In genomic region chr19:36818141-36818885, GRCm38 (mm10) we compare ENCODE assay signal across 8 mouse cellular contexts. TPM values are rescaled to one million over a fixed set of nuclear protein-coding genes. Genes with fewer than 3 reads are reported as not detected.
DNase-seq lines count a peak whose midpoint lies in the region; ATAC-seq and TF ChIP-seq lines count a peak whose summit lies in the region.

No protein-coding gene starts in this region.

- no peaks in the 10 kb centered on the region for H3K9me3 ChIP-seq in forebrain, postnatal 0 days (ENCODE audit: low read length)
- H3K9me3 ChIP-seq in intestine, embryonic 15.5 days: no peaks in the 10 kb centered on the region

- no peak for TF ChIP-seq CTCF in forebrain, postnatal 0 days (IDR thresholded peaks at IDR 0.05; ENCODE audit: low read depth)

- H3K4me1 ChIP-seq in forebrain, postnatal 0 days (ENCODE audit: insufficient read depth): no peaks in the 10 kb centered on the region
- H3K4me1 ChIP-seq in intestine, embryonic 15.5 days (replicated peaks): no peaks in the 10 kb centered on the region

- WGBS in forebrain, postnatal 0 days: 4% methylated on average over 22 of the region's 22 CpGs
- WGBS in intestine, embryonic 15.5 days: 5% methylated on average over 22 of the region's 22 CpGs

- H3K4me3 ChIP-seq in forebrain, postnatal 0 days (ENCODE audit: low read depth, low read length): peak overlapping the region; percentile 31
- peak overlapping the region; percentile 40 for H3K4me3 ChIP-seq in intestine, embryonic 15.5 days (replicated peaks)

- H3K27me3 ChIP-seq in forebrain, postnatal 0 days (ENCODE audit: insufficient read depth, low read length): no peaks in the 10 kb centered on the region
- H3K27me3 ChIP-seq in intestine, embryonic 15.5 days (replicated peaks): no peaks in the 10 kb centered on the region

- H3K9ac ChIP-seq in forebrain, postnatal 0 days: peak overlapping the region; percentile 40
- peak overlapping the region; percentile 44 for H3K9ac ChIP-seq in intestine, embryonic 15.5 days

- H3K4me2 ChIP-seq in forebrain, postnatal 0 days (ENCODE audit: low read depth): peak overlapping the region; percentile 53
- H3K4me2 ChIP-seq in intestine, embryonic 15.5 days (replicated peaks): peak overlapping the region; percentile 78

- no peak overlapping the region for H3K27ac ChIP-seq in forebrain, postnatal 0 days (ENCODE audit: low read depth, low read length)
- peak overlapping the region; percentile 52 for H3K27ac ChIP-seq in intestine, embryonic 15.5 days

- ATAC-seq in forebrain, postnatal 0 days: peak; percentile 61
- ATAC-seq in intestine, embryonic 15.5 days: peak; percentile 50

- peak; percentile 44 for DNase-seq in adrenal gland, adult 2 months
- no peak for DNase-seq in adrenal gland, postnatal 4 days (ENCODE audit: low spot score in 2 of 2)
- DNase-seq in R1 (ENCODE audit: low read depth, low spot score): peak; percentile 46
- DNase-seq in forebrain, postnatal 0 days: no peak
- DNase-seq in lung, postnatal 14 days: peak; percentile 36
- peak; percentile 52 for DNase-seq in testis, postnatal 10 days (ENCODE audit: low spot score)
- DNase-seq in urinary bladder, postnatal 14 days (ENCODE audit: low spot score): no peak

- H3K36me3 ChIP-seq in forebrain, postnatal 0 days (ENCODE audit: insufficient read depth): no peaks in the 10 kb centered on the region
- H3K36me3 ChIP-seq in intestine, embryonic 15.5 days: no peaks in the 10 kb centered on the region

RNA-seq across cellular contexts. Expression of gene Tnks2, which starts 15.7 kb away (rescaled TPM):
- total RNA-seq in adrenal gland, adult 2 months (2021): 10 to 100 TPM; 86.4 to 99.1 TPM
- 14.6 and 17.4 TPM in 2 replicates for polyA plus RNA-seq in adrenal gland, adult 2 months (2012; rRNA removed)
- 100 to 1,000 TPM; 146 to 155 TPM for total RNA-seq in adrenal gland, postnatal 4 days (2021)
- total RNA-seq in forebrain, postnatal 0 days (2014; rRNA removed): 175 and 182 TPM in 2 replicates
- polyA plus RNA-seq in forebrain, postnatal 0 days (2015; fragmentation: Nextera tagmentation; extraction: Ambion mirVana): 16.8 and 24.3 TPM in 2 replicates
- 40.7 and 40.9 TPM in 2 replicates for polyA plus RNA-seq in intestine, embryonic 15.5 days (2015; fragmentation: Nextera tagmentation; extraction: Ambion mirVana)

Comparison
In these comparisons a context has a peak if more than half of its experiments do, and no peak if none do; other contexts are left out.
1. DNase-seq: peak in adrenal gland, adult 2 months (single experiment), R1 (single experiment), lung, postnatal 14 days (single experiment) and testis, postnatal 10 days (single experiment); none in adrenal gland, postnatal 4 days (0 of 2), forebrain, postnatal 0 days (single experiment) and urinary bladder, postnatal 14 days (single experiment).